Mouse (Mus musculus) cerebellum, adult 2 months (tissue): ENCODE results near the gene Slc37a4. TPM values are rescaled to one million over a fixed set of nuclear protein-coding genes. Genes with fewer than 3 reads are reported as not detected.

Experiments used
- DNase-seq, 2 experiments: peaks; one replicate each; pipeline ENCODE4 v3.0.0; 2021
- H3K27ac ChIP-seq: fragments of 200-500 bp; 2 replicates; pipeline ENCODE4 v1.5.1; 2012; ENCODE audit warnings: low read length, control low read depth, inconsistent platforms; ENCODE audit not compliant: insufficient read depth
- H3K27me3 ChIP-seq: fragments of 200-500 bp; 2 replicates; pipeline ENCODE4 v1.6.1; 2012; ENCODE audit warnings: inconsistent platforms, mild to moderate bottlenecking, low read length, moderate library complexity; ENCODE audit not compliant: control insufficient read depth, insufficient read depth
- H3K4me1 ChIP-seq: fragments of 200-500 bp; 2 replicates; pipeline ENCODE4 v1.6.1; 2011; ENCODE audit warnings: low read length; ENCODE audit not compliant: control insufficient read depth, insufficient read depth
- H3K4me3 ChIP-seq: fragments of 200-500 bp; replicated peaks from 2 replicates; pipeline ENCODE3; 2011; ENCODE audit warnings: mild to moderate bottlenecking, low read depth, low read length, control low read depth; ENCODE audit not compliant: insufficient read depth
- CTCF ChIP-seq: fragments of 200-500 bp; IDR thresholded peaks from 2 replicates; pipeline ENCODE4 v1.5.1; 2011; ENCODE audit warnings: low read depth, mild to moderate bottlenecking, control low read depth, low read length, moderate library complexity, borderline replicate concordance; ENCODE audit not compliant: insufficient read depth
- POLR2A ChIP-seq: fragments of 200-500 bp; IDR thresholded peaks from 2 replicates; pipeline ENCODE4 v1.6.1; 2011; ENCODE audit warnings: low read length, control low read depth, borderline replicate concordance; ENCODE audit not compliant: insufficient read depth
- WGBS: fragments of 180-500 bp; shearing (Covaris S2); methylation state at CpG from one replicate; pipeline ENCODE4 v1.1.7; 2018; 5-methylcytosine and 5-hydroxymethylcytosine counted together
- polyA plus RNA-seq: library from polyadenylated mRNA; depleted of rRNA; stranded (reverse); fragments of >200 nt; gene quantifications from 2 replicates; pipeline ENCODE4 v1.2.3, GENCODE M21; 2012; rRNA removed

The Slc37a4 gene
- polyA plus RNA-seq = 49.8 and 52.2 TPM in 2 replicates

DNA sequence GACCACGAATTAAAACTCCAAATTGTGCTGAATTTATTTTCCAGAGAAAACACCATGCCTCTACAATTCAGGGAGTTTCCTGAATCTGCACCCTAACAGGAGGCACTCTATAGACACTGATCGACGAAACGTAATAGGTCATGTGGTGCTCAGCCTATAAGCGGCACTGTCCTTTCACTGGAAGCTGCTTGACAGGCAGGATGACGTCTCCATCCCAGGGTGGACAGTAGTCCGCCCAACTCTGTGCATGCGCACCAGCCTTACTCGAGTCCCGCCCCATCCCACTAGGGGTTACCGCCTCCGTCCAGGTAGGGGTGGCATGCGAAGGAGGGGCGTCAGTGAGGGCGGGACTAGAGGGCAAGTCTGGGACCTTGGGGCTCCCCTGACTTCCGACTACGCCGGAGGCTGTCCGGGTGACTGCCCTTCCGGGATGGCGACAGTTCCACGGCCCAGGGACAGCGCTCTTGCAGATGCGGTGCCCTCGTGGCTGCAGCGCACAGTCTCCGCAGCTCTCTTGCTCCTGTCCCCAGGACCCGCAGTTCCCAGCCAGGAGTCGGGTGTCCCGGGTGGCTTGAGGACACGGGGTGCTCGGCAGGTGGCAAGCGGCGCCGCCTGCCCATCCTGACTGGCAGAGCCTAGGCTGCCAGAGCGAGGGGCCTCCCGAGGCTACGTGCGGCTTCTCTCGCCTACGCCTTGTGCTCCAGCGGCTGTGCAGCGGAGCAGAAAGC, at the start of gene Slc37a4:
Slc37a4 (plus strand) TSS at position 169 of the 728 bp plus-strand sequence.
- TF ChIP-seq POLR2A (peak; percentile 84), CTCF (no peak)
- H3K27me3 ChIP-seq = no peaks in the 10 kb centered on the region
- under 1% methylated on average over 43 of the region's 43 CpGs for WGBS
- H3K4me1 ChIP-seq = peaks cover 8% of the 10 kb centered on the region; the same call in 1 of the 2 replicates
- H3K4me3 ChIP-seq = peak within 1 kb of the TSS; percentile 62
- peak; percentile 97 to 99 for DNase-seq
- H3K27ac ChIP-seq = peak within 1 kb of the TSS; percentile 22

DNA sequence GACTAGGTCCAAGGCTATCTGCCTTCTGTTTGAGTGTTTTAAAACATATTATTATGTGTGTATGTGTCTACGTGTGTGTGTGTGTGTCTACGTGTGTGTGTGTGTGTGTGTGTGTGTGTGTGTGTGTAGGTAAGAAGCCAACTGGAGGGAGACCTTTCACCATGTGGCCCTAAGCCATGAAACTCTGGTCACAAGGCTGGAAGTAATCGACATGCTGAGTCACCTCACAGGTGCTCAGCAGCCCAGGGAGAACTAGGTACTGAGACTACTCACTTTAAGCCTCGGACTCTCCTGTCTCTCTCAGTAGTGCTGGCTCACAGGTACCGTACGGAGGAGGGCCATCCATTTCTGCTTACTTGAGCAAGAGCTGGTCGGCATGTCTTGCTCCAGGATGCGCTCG, 49.5 kb upstream of the Slc37a4 start:
- Histone ChIP-seq H3K27ac (no peak overlapping the region), H3K27me3 (no peaks in the 10 kb centered on the region), H3K4me3 (no peak overlapping the region), H3K4me1 (peaks cover under 1% of the 10 kb centered on the region; the same call in 1 of the 2 replicates)
- TF ChIP-seq POLR2A (no peak), CTCF (no peak)
- WGBS = 92% methylated on average over 9 of the region's 9 CpGs
- no peak for DNase-seq

GRCm38 (mm10) chr9:44347621-44348020, 49.0 kb upstream of the Slc37a4 start:
- Histone ChIP-seq H3K4me3 (no peak overlapping the region), H3K27ac (no peak overlapping the region), H3K4me1 (no peaks in the 10 kb centered on the region; the same call in 1 of the 2 replicates), H3K27me3 (no peaks in the 10 kb centered on the region)
- no peak for DNase-seq
- TF ChIP-seq CTCF (no peak), POLR2A (no peak)
- WGBS = 91% methylated on average over 4 of the region's 4 CpGs

DNA sequence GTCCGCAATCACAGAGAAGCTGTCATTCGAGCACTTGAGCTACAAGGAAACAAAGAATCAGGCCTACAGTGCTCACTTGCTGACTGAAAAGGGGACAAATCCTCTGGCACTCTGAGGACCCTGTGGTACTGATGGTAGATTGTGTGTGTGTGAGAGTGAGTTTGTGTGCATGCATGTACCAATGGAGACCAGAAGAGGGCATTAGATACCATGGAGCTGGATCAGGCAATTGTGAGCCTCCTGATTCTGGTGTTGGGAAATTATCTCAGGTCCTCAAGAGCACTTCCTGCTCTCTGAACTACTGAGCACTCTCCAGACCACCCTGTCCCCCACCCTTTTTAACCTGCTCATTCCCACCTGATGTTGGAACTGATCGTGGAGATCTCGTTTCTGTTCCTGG, 48.1 kb upstream of the Slc37a4 start:
- 96% methylated on average over 4 of the region's 4 CpGs for WGBS
- no peak for DNase-seq
- Histone ChIP-seq H3K4me1 (no peaks in the 10 kb centered on the region), H3K27ac (no peak overlapping the region), H3K4me3 (no peak overlapping the region), H3K27me3 (no peaks in the 10 kb centered on the region)
- TF ChIP-seq CTCF (no peak), POLR2A (no peak)

- no peak for TF ChIP-seq POLR2A
- TF ChIP-seq CTCF = no peak
- no peak for DNase-seq
- WGBS = 95% methylated on average over 4 of the region's 4 CpGs
- H3K27ac ChIP-seq = no peak overlapping the region
- no peaks in the 10 kb centered on the region for H3K27me3 ChIP-seq
- no peaks in the 10 kb centered on the region for H3K4me1 ChIP-seq
- H3K4me3 ChIP-seq = no peak overlapping the region
Observed at GRCm38 (mm10) chr9:44351396-44351795, 45.3 kb upstream of the Slc37a4 start.

GRCm38 (mm10) chr9:44352337-44352736, 44.3 kb upstream of the Slc37a4 start:
- H3K4me3 ChIP-seq = no peak overlapping the region
- H3K4me1 ChIP-seq = 0 out of 2 replicates have a peak, but pooled peaks cover 2% of the 10 kb centered on the region
- WGBS = 90% methylated on average over 10 of the region's 10 CpGs
- H3K27ac ChIP-seq = no peak overlapping the region
- no peaks in the 10 kb centered on the region for H3K27me3 ChIP-seq
- TF ChIP-seq POLR2A = no peak
- TF ChIP-seq CTCF = no peak
- no peak for DNase-seq

DNA sequence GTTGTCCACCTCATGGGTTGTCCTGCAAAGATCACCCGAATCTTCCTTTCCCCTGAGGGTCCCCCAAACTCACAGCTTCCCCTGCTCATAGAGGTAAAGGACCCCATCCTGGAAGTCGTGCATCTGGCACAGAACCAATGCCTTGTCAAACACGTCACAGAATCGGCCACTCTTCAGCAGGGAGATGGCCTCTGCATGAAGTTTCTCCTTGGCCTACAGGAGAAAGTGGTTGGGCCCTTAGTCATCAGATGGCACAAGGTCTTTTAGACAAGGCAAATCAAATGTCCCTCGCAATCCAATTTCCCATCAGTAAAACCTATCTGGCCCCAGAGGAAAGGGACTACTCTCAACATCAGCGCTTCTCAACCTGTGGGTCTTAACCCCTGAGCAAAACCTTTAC, 43.5 kb upstream of the Slc37a4 start:
- H3K27ac ChIP-seq = no peak overlapping the region
- H3K27me3 ChIP-seq = no peaks in the 10 kb centered on the region
- H3K4me1 ChIP-seq = 0 out of 2 replicates have a peak, but pooled peaks cover 4% of the 10 kb centered on the region
- WGBS = 73% methylated on average over 6 of the region's 6 CpGs
- DNase-seq = no peak
- TF ChIP-seq CTCF = no peak
- TF ChIP-seq POLR2A = no peak
- H3K4me3 ChIP-seq = no peak overlapping the region

DNA sequence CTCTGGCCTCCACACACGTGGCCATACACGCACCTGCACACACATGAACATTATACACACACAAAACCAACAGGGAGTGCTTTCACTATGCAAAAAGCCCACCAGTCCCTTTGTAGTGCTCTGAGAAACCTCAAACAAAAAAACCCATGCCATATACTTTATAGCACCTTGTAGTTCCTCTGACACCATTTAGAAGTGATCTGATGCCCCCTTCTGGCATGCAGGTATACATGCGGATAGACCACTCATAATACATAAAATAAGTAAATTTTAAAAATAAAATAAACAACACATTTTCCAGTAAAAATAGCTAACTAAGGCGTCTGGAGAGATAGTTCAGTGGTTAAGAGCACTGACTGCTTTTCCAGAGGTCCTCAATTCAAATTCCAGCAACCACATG, 39.4 kb upstream of the Slc37a4 start:
- no peak overlapping the region for H3K4me3 ChIP-seq
- DNase-seq = no peak
- no peak for TF ChIP-seq POLR2A
- no peak for TF ChIP-seq CTCF
- no peaks in the 10 kb centered on the region for H3K27me3 ChIP-seq
- no peak overlapping the region for H3K27ac ChIP-seq
- WGBS = 69% methylated on average over 4 of the region's 4 CpGs
- 0 out of 2 replicates have a peak, but pooled peaks cover 4% of the 10 kb centered on the region for H3K4me1 ChIP-seq
